Mouse (Mus musculus): ENCODE results near the gene Olfr770.
"Not testable (repeated sequence)": the region's sequence is repeated elsewhere in the genome, so short reads cannot be mapped to it uniquely, and the experiment has no call there.

Gene Olfr770

DNA sequence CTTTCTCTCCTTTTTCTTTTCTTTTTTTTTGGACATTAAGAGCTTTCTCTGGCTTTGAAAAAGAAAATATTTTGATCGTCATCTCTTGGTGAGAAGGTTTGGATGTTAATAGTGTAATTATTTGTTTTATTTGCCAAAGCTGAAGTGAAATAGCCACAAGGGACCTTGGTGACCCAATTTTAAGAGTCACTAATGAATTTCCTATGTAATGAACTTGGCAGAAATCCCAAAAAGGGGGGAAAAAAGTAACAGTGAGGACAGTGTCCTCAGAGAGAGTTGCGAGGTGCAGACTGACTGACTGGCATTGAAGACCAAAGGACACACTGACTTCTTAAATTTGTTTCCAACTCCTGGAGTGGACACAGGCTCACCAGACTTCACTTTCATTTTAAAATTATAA is at the start of gene Olfr770:
Olfr770 (minus strand) TSS at position 101 of the 400 bp plus-strand sequence.
- no peak for DNase-seq

DNA sequence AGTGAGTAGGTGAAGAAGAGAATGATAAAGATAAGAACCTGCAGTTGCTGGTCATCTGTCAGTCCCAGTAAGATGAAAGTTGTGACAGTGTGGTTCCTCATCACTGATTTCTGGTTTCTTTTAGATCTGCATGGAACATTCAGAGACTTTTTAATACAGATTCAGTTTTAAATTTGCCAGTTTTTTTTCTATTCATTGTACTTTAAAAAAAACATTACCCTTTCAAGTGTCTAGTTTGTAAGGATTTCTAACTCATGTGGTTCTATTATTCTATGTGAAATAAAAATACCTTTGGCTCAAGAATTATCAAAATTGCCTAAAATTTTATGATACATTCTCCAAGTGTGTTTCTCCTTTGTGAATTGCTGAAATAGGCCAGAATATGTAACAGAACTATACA is 48.5 kb upstream of the Olfr770 start, which contains the start of gene Olfr773:
Olfr773 (minus strand) TSS at position 101 of the 400 bp plus-strand sequence.
- DNase-seq: not testable (repeated sequence)

GRCm38 (mm10) chr10:129177821-129178220 is 39.0 kb upstream of the Olfr770 start, which contains the start of gene Olfr772:
Gene Olfr772, minus strand, starts transcription at chr10:129177921.
- not testable (repeated sequence) for DNase-seq

- no peak for DNase-seq
These were observed 25.9 kb upstream of the Olfr770 start, which contains the start of gene Olfr771 for GRCm38 (mm10) chr10:129164651-129165050. Gene Olfr771, minus strand, starts transcription at chr10:129164751.

DNA sequence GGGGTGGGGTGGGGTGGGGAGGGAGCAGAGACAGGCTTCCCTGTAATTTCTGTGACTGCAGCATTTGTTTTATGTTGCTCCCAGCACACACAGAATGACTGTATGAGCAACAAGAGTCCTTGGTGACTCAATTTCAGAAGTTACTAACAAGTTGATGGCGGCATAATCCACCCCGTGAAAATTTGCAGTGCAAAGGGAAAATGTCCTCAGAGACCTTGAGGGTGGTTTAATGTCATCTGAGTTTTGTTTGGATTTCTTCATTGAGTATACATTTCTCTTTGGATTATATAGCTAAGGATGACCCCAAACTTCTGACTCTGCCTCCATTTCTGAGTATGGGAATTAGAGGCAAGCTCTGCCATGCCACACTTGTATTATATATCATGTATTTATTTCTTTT is 21.0 kb downstream of the Olfr770 start, which contains the start of gene Olfr769:
Olfr769 (minus strand) TSS at position 101 of the 400 bp plus-strand sequence.
- no peak for DNase-seq

DNA sequence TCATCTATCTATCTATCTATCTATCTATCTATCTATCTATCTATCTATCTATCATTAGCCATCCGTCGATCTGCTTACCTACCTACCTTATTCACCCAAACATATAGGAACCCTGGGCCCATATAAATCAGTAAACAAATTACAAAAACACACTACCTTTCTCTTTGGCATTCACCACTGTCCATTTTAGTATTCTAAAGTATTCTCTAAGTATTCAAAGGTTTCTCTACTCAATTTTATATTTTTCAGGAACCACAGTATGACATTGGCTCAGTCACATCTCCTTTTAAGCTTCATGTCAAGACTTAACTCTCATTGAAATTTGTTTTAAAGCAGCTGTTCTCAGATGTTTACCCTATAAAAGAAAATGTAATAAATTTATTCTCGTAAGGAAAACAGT is 23.7 kb downstream of the Olfr770 start:
- no peak for DNase-seq

DNA sequence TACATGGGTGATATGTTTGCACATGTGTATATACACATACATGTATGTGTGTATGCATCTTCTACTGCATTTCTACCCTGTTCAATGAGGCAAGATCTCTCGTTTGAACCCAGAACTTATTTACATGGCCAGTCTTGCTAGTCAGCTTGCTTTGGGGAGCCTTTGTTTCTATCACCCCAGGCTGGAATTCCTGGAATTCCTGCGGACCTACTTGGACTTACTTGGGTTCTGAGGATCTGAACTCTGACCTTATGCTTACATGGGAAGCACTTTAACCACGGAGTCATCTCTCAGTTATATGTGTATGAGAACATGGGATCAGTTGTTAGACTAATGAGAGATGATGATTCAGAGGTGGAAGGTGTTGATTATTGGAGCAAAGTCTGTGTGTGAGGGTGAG is 37.6 kb downstream of the Olfr770 start:
- no peak for DNase-seq

- no peak for DNase-seq
These were observed 39.5 kb downstream of the Olfr770 start, which contains the start of gene Olfr768 for GRCm38 (mm10) chr10:129099275-129099674. Gene Olfr768, minus strand, starts transcription at chr10:129099375.

DNA sequence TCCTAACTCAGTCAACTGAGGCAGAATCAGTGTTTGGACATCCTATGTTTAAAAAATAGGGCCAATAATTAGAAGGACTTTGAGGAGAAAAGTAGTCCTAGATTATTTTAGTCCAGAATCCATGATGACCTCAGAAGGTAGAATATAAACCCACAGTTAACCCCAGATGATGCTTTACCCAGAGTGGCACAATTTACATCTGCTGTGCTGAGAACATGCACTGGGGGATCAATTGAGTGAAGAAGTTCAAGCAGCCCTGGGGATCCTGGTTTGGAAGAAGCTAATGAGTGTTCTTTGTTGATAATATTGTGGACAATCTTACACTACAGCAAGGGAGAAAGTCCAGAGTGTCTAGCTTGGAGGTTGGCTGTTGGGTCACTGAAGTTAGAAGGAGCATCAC is 56.0 kb downstream of the Olfr770 start, which contains the start of gene Olfr767:
Olfr767 (minus strand) TSS at position 101 of the 400 bp plus-strand sequence.
- DNase-seq: not testable (repeated sequence)

All from lung, adult 18-20 months (tissue).